Mouse (Mus musculus) forelimb bud, embryonic 11.5 days (tissue): Measurements from ENCODE around the gene E030018B13Rik.

Experiments
- DNase-seq: peaks from one replicate; pipeline ENCODE4 v3.0.0-alpha.2; 2012; ENCODE audit warnings: low read depth, low spot score

The E030018B13Rik gene

GRCm38 (mm10) chr7:63916268-63916907 lies at the start of gene E030018B13Rik:
E030018B13Rik (plus strand) TSS chr7:63916857.
- no peak for DNase-seq

DNA sequence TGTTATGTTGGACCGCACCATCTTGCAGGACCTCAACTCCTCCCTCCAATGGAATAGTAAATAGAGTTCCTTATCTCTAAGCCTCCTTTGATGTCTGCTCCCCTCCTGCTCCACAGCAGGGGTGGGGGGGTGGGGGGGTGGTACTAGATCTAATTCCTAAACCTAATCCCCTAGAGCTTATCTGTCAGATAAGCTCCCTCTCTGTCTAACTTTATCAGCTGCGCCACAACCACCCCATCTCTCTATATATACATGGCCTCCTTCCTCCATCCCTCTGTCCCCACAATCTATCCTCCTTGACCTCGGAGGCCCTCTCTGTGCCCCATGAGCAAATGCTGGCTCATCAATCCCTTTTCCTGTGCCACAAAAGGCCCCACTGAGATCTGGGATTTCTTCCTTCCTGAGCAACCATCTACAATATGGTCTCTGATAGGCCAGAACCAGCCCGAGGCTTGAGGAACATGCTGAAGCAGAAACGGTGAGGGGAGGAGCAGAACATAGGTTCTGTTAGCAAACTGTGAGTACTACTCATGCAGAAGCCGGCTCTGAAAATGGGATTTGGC lies 48.2 kb upstream of the E030018B13Rik start:
- DNase-seq = no peak

DNA sequence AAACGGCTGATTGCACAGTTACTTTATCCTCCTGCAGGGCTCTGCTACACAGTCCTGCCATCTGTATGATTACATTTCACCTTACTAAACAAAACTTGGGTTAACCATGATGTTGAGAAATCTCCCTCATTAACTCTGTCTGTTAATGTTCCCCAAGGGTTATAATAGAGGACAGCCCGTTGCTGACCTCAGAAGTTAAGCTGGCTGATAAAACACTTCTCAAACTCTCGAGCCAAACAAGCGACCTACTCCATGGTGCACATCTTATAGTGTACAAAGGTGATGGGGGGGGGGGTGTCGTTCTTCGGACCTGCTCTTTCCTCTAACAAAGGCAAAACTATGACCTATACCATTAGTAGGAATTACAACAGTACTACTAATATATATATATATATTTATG lies 45.0 kb upstream of the E030018B13Rik start:
- no peak for DNase-seq

DNA sequence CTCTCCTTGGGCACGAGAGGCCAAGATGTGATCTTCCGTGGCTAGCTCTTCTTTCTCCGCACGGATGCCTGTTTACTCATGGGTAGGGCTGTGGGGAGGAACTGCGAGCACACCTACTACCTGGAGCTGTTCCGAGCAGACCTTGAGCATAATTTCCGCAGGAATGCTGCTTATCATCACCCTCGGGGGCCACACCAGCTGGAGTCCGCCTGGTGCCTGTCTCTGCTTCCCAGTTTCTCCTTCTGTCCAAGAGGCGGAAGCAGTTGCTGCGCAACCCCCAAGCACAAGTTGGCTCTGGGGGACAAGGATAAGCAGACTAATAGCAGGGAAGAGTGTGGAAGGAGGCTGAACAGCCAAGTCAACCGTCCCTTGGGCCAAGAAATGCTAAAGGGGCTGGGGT lies 42.8 kb upstream of the E030018B13Rik start:
- no peak for DNase-seq

DNA sequence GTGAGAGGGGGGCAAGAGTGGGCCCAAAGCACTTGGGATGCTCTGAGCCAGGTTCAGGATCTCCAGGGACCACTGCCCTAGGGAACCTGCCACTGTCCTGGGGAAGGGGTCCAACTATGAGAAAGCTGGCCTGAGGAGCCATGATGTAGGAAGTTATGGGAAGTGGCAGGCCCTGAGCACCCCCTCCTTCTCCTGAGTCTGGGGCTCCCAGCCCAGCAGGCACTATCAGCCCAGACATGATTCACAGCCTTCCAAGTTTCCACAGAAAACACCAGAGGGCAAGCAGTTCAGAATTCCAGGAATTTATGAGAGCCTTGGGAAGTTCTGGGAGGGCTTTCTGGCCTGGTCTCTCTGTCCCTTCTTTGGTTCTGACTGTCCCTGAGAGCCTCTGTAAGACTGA lies 41.0 kb upstream of the E030018B13Rik start:
- DNase-seq = no peak

GRCm38 (mm10) chr7:63876640-63877039 lies 40.0 kb upstream of the E030018B13Rik start:
- no peak for DNase-seq

DNA sequence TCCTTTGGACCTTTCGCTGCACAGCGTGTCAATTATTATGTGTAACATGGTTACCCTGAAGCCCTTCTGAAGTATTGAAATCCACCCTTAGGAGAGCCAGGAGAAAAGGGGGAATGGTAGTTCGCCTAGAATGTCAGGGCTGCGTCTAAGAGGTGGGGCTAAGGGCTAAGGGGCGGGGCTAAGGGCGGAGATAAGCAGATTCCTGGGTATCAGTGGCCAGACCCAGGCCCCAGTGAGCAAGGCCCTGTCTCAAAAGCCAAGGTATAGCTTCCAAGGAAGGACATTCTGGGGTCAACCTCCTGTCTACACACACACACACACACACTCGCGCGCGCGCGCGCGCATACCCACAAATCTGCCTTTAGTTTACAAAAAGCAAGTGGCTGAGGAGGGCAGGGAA lies 39.0 kb upstream of the E030018B13Rik start:
- DNase-seq = no peak

DNA sequence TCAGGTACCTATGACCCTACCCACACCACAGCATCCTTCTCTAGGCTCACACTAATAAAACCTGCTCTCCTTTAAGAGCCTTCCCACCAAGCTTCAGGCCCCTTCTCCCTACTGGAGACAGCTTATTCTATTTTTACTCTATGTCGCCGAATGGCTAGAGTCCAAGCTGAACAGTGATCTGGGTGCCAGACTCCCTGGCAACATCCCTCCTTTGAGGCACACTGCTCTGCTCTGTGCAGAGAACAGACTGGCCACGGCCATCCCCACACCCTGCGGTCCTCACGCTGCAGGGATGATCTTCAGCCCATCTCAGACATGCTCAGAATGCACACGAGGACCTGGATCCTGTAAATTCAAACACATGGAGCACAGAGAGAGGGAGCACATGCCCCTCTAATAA lies 37.1 kb upstream of the E030018B13Rik start:
- no peak for DNase-seq

GRCm38 (mm10) chr7:63882739-63883138 lies 33.9 kb upstream of the E030018B13Rik start:
- DNase-seq = no peak

- no peak for DNase-seq
These were observed 31.6 kb upstream of the E030018B13Rik start for GRCm38 (mm10) chr7:63885025-63885424.

- no peak for DNase-seq
These were observed 29.6 kb upstream of the E030018B13Rik start for GRCm38 (mm10) chr7:63887034-63887551.

DNA sequence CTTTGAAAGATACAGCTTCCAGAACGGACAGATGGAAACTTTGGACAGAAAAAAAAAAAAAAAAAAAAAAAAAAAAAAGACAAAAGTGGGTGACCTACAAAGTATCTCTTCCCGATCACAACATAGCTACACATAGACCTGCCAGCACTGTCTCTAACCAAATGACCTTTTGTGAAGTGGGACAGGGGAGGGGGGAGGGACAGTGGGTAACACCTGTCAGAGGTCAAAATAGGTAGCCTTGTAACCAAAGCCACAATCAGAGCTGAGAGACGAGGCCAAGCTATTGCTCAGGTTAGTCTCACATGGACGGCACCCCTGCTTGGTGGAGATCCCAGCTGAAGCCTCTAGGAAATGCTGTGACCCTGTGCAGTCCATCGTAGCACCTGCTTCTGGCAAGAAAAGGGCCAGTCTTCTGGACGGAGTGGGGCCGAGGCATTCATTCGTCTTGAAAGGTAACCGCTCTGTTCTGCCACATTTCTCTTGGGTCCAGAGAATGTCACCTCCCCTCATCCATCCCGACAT lies 29.0 kb upstream of the E030018B13Rik start:
- no peak for DNase-seq

DNA sequence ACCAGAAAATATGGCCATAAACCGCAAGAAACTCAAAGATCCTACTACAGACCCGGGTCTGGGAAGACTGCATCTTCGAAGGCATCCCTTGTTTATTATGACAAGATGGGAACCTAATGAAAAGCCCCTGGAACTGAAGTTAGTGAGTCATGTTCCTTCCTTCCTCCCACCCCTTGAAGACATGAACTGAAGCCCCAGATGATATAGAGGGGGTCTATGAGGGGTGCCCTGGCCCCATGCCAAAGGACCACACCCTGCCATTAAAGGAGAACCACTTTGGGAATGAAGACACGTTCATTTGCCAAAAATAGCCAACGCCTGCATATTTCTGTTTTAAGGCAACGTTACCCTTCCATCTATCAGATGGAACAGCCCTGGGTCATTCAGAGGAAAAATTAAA lies 28.0 kb upstream of the E030018B13Rik start:
- no peak for DNase-seq

DNA sequence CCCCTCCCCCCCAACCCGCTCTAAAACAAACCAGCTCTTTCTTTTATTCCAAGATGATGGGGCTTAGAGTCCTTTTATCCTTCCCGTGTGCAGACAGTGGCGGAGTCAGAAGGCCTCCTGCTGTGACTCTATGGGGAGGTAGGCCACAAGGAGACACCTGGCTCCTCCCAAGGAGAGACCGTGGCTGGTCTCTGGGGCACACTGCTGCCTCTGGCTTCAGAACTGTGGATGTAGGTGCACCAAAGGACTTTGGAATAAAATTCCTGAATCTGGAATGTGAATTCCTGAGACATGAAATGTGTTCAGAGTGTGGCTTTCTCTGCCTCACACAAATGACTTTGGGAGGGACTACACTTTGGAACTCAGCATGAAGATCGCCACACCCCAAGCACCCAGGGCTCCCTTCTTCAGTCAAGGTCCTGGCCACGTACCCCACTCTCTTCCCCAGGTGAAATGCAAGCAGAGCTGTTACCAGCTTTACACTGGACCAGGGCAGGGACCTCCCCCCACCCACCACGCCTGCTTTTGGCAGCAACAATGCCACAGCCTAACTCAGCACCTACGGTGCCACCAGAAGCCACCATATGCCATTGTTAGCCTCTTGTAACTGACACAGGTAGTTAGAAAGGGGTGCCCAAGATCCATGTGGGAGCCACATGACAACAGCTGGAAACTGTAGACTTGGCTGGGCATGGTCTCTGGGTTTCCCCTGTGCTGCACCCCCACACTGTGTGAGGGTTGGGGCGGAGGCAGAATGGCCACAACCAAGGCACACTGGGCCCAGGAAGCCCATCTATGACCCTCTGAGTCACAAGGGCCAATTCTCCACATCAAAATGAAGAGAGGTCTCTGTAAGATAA lies 27.3 kb upstream of the E030018B13Rik start:
- no peak for DNase-seq

DNA sequence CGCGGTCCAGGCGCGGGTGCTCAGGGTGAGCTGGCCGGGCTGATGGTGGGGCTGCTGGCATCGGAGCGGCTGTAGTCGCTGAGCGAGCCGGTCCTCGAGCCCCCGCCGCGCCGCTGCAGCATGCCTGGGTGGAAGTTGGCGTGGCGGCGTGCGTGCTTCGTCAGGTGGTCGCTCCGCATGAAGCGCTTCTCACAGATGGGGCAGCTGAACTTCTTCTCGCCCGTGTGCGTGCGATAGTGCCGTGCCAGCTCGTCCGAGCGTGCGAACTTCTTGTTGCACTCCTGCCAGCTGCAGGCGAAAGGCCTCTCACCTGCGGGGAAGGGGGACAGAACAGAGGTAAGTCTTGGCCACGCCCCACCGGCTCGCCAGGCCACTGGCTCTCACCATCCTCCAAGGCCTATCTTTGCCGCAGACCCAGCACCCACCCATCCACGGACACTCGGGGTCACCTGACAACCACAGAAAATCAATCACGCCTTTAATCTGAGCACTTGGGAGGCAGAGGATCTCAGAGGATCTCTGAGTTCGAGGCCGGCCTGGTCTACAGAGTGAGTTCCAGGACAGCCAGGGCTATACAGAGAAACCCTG lies 25.1 kb upstream of the E030018B13Rik start:
- DNase-seq = no peak

GRCm38 (mm10) chr7:63893201-63893600 lies 23.5 kb upstream of the E030018B13Rik start:
- no peak for DNase-seq

- no peak for DNase-seq
These were observed 22.9 kb upstream of the E030018B13Rik start for GRCm38 (mm10) chr7:63893729-63894128.

DNA sequence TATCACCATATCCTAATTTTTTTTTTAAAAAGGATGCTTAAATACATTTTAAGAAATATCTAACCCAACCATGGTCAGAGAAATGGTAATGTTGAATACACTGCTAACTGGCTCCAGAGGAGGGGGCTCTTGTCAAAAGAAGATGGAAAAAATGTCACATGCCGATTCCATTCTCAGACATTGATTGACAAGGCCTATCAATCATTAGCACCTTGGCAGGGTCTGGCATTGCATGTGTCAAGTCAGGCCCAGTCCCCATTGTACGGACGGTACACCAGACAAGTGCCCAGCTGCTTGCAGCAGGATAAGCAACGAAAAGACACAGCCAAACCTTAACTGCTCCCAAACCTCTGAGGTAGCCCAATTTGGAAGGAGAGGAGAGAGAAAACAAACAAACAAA lies 22.0 kb upstream of the E030018B13Rik start:
- no peak for DNase-seq

DNA sequence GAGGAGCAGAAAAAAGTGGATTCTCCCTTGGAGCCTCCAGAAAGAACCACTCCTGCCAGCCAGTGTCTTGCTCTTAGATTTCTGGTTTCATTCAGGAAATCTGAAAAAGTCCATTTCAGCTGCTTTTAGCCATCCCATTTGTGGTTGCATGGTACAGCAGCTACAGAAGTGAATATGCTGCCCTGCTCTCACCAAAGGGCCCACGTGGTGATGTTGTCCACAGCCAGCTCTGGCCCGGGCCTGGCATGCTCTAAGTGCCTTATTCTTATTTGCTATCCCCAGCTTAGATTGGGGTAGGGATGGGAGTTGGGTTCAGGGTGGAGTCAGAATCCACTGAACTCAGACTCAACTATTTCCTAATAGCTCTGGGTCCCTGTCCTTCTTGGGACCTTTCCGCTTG lies 21.4 kb upstream of the E030018B13Rik start:
- no peak for DNase-seq

DNA sequence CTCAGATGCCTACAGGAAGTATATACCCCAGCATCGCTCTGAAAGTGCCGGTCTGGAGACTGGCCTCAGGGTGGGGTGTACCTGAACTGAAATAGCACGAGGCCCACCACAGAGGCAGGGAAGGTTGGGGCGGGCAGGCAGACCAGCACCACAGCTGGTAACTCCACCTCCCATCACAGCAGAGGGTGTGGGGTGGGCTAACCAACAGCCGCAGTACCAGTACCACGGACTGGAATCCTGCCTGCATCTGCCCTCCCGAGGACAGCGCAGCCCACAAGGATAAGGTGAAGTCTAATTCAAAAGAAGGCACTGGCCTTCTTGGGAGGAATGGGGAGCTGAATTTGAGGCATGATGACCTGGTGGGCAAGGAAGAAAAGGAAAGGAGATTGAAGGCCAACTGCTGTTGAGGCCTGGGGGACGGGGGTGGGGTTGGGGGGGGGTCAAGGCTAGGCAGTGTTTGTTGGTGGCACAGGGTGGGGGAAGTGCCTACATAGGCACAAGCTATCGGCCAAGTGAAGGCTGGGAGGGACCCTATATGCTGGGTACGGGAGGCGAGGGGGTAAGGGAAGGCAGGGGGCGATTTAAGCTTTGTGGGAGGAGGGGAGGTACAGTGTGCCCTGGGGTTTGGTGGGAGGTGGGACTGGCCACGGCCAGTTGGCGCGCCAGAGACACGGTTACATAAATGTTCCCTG lies 20.2 kb upstream of the E030018B13Rik start:
- no peak for DNase-seq

- peak; percentile 76 for DNase-seq
These were observed 19.6 kb upstream of the E030018B13Rik start for GRCm38 (mm10) chr7:63896968-63897468.
